Mouse (Mus musculus) G1E (cell line): ENCODE data around the gene Elob. TPM values are rescaled to one million over a fixed set of nuclear protein-coding genes. Genes with fewer than 3 reads are reported as not detected.

Experiments
- ATAC-seq: 2 replicates; pipeline ENCODE4 v1.8.0; 2016; ENCODE audit warnings: mild to moderate bottlenecking; ENCODE audit not compliant: insufficient number of reproducible peaks, poor library complexity, low FRiP score, severe bottlenecking; ENCODE audit errors: extremely low read depth
- DNase-seq: peaks from one replicate; pipeline ENCODE4 v3.0.0; 2012; ENCODE audit warnings: low spot score
- H3K27me3 ChIP-seq: 2 replicates; pipeline ENCODE4 v1.6.1; 2012; ENCODE audit warnings: mild to moderate bottlenecking, low read length, inconsistent platforms; ENCODE audit not compliant: insufficient read depth
- H3K36me3 ChIP-seq: replicated peaks from 2 replicates; pipeline ENCODE3; 2012; ENCODE audit warnings: mild to moderate bottlenecking, inconsistent platforms
- H3K4me1 ChIP-seq: 2 replicates; pipeline ENCODE4 v1.6.1; 2012; ENCODE audit warnings: low read depth, low read length, inconsistent platforms, mixed read lengths; ENCODE audit not compliant: insufficient read depth
- H3K4me3 ChIP-seq: 2 replicates; pipeline ENCODE4 v1.5.1; 2012; ENCODE audit warnings: low read depth, mild to moderate bottlenecking, inconsistent platforms, low read length, moderate library complexity, mixed read lengths
- H3K9me3 ChIP-seq: replicated peaks from 2 replicates; pipeline ENCODE4 v1.6.1; 2012; ENCODE audit warnings: inconsistent platforms
- CTCF ChIP-seq: IDR thresholded peaks from 2 replicates; pipeline ENCODE4 v1.5.1; 2012; ENCODE audit warnings: low read depth, low read length, inconsistent platforms, mixed read lengths
- GATA1 ChIP-seq: IDR thresholded peaks from 2 replicates; pipeline ENCODE4 v1.6.1; 2012; ENCODE audit warnings: borderline replicate concordance, low read length, inconsistent platforms, mixed read lengths
- GATA2 ChIP-seq: IDR thresholded peaks from 2 replicates; pipeline ENCODE4 v1.6.1; 2012; ENCODE audit warnings: low read depth, low read length, inconsistent platforms, borderline replicate concordance
- POLR2AphosphoS5 ChIP-seq: IDR thresholded peaks from 2 replicates; pipeline ENCODE4 v1.6.1; 2012; ENCODE audit warnings: low read depth, low read length, inconsistent platforms; ENCODE audit not compliant: insufficient replicate concordance
- TAL1 ChIP-seq: conservative IDR thresholded peaks from 2 replicates; pipeline ENCODE4 v1.6.1; 2012; ENCODE audit warnings: low read depth, low read length, inconsistent platforms, mixed read lengths
- polyA plus RNA-seq: library from polyadenylated mRNA; stranded (reverse); fragments of >175 nt; gene quantifications from 2 replicates; pipeline ENCODE4 v1.2.3, GENCODE M21; 2012
- total RNA-seq, 2 experiments: library from RNA; stranded (forward) in 1 of 2; stranded (reverse) in 1 of 2; fragments of 200-1000 nt in 1 of 2; fragments of >200 nt in 1 of 2; fragmentation: Nextera tagmentation in 1 of 2; gene quantifications; 2 replicates each; pipeline ENCODE4 v1.2.3; 2014 to 2017

The Elob gene
- total and polyA plus RNA-seq, 3 experiments: 171 to 984 (median 468) TPM

GRCm38 (mm10) chr17:23819235-23819634 is 9.7 kb downstream of the Elob start:
- no peak overlapping the region; the same call in 1 of the 2 replicates for H3K4me3 ChIP-seq
- H3K9me3 ChIP-seq: peaks cover 59% of the 10 kb centered on the region
- no peak for DNase-seq
- H3K4me1 ChIP-seq: peaks cover 46% of the 10 kb centered on the region
- peaks cover 3% of the 10 kb centered on the region; the same call in 1 of the 2 replicates for H3K27me3 ChIP-seq
- TF ChIP-seq TAL1 (no peak), GATA1 (no peak), POLR2AphosphoS5 (no peak), CTCF (no peak)
- no peak for ATAC-seq
- peaks cover 100% of the 10 kb centered on the region for H3K36me3 ChIP-seq

DNA sequence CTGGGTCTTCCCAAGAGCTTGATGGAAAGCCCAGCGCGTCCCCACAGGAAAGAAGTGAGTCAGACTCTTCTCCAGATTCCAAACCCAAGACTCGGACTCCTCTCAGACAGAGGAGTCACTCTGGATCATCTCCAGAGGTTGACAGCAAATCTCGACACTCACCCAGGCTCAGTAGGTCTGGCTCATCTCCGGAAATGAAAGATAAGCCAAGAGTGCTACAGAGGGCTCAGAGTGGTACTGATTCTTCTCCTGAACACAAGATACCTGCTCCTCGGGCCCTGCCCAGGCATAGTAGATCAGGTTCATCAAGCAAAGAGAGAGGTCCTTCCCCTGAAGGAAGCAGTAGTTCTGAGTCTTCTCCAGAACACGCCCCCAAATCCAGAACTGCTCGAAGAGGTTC is 10.4 kb downstream of the Elob start:
- DNase-seq: no peak
- no peak overlapping the region for H3K4me3 ChIP-seq
- TF ChIP-seq CTCF: no peak
- no peak for TF ChIP-seq GATA2
- no peak for TF ChIP-seq POLR2AphosphoS5
- no peak for TF ChIP-seq GATA1
- no peak for TF ChIP-seq TAL1
- H3K4me1 ChIP-seq: peaks cover 42% of the 10 kb centered on the region
- peaks cover 59% of the 10 kb centered on the region for H3K9me3 ChIP-seq
- peaks cover 3% of the 10 kb centered on the region; the same call in 1 of the 2 replicates for H3K27me3 ChIP-seq
- no peak for ATAC-seq
- peaks cover 100% of the 10 kb centered on the region for H3K36me3 ChIP-seq

- H3K36me3 ChIP-seq: peaks cover 98% of the 10 kb centered on the region
- H3K4me1 ChIP-seq: peaks cover 15% of the 10 kb centered on the region
- no peak overlapping the region; the same call in 1 of the 2 replicates for H3K4me3 ChIP-seq
- no peak for DNase-seq
- H3K9me3 ChIP-seq: peaks cover 55% of the 10 kb centered on the region
- TF ChIP-seq GATA1 (no peak), TAL1 (no peak), CTCF (no peak), GATA2 (no peak), POLR2AphosphoS5 (no peak)
- no peak for ATAC-seq
- peaks cover 3% of the 10 kb centered on the region; the same call in 1 of the 2 replicates for H3K27me3 ChIP-seq
Measured at GRCm38 (mm10) chr17:23815641-23816040, 13.3 kb downstream of the Elob start.

DNA sequence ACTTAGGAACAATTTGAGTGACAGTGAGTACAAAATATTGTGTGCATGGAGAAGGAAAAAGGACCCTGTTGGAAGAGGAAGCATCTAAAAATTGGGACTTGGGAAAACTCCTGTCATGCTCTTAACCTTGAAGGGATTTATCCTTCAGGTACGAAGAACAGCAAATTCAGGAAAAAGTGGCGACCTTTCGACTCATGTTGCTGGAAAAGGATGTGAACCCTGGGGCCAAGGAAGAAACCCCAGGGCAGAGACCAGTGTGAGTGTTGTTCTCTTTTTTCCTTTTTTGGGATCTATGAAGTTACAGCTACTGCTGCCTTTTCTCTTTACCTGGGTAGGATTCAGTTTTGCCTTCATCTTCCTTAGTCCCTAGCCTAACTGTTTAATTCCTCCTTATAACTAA is 21.0 kb downstream of the Elob start:
- DNase-seq: no peak
- no peak for ATAC-seq
- H3K4me3 ChIP-seq: no peak overlapping the region
- peaks cover 19% of the 10 kb centered on the region for H3K4me1 ChIP-seq
- H3K36me3 ChIP-seq: peaks cover 68% of the 10 kb centered on the region
- no peaks in the 10 kb centered on the region for H3K27me3 ChIP-seq
- TF ChIP-seq GATA1 (no peak), GATA2 (no peak), POLR2AphosphoS5 (no peak), CTCF (no peak), TAL1 (no peak)
- H3K9me3 ChIP-seq: no peaks in the 10 kb centered on the region

GRCm38 (mm10) chr17:23806867-23807266 is 22.1 kb downstream of the Elob start:
- peaks cover 23% of the 10 kb centered on the region for H3K4me1 ChIP-seq
- peaks cover 57% of the 10 kb centered on the region for H3K36me3 ChIP-seq
- ATAC-seq: no peak

DNA sequence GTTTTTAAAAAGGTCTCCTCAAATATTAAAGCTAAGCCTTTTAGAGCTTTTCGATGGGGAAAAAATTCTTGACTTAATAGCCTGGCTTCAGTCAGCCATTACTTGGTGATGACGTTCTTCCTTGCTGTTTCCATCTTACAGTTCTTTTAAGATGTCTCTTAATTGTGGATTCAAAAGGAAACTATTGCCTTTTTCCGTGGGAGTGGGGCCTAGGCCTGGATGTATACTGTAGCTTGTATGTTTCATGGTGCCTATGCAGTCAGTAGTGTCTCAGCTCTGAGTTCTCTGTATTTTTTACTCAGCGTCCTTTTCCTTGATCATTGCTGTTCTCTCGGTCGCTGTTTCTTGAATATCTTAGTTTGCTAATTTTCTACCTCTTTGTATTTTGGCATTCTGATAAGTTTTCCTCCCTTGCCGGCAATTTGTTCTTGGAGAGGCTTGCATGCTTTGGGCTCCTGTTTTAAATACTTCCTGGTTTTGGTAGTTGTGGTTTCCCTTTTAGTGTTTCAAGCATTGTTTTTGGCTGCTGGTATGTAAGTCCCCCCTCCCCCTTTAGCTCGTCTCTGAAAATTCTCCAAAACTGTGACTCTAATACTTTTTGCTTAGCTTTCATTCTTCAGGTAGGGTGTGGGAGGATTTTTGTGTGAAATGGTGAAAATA is 24.4 kb downstream of the Elob start:
- Histone ChIP-seq H3K36me3 (peaks cover 35% of the 10 kb centered on the region), H3K27me3 (no peaks in the 10 kb centered on the region), H3K4me3 (peak overlapping the region; percentile 87), H3K9me3 (no peaks in the 10 kb centered on the region), H3K4me1 (peaks cover 27% of the 10 kb centered on the region)
- ATAC-seq: no peak
- no peak for TF ChIP-seq TAL1
- no peak for TF ChIP-seq CTCF
- TF ChIP-seq GATA1: no peak
- TF ChIP-seq GATA2: no peak
- TF ChIP-seq POLR2AphosphoS5: no peak
- DNase-seq: no peak

More at GRCm38 (mm10) chr17:23806867-23807266, 22.1 kb downstream of the Elob start:
- no peak for DNase-seq
- Histone ChIP-seq H3K4me3 (peak overlapping the region; percentile 60; the same call in 1 of the 2 replicates), H3K9me3 (no peaks in the 10 kb centered on the region), H3K27me3 (no peaks in the 10 kb centered on the region)
- no peak for TF ChIP-seq GATA2
- TF ChIP-seq CTCF: no peak
- TF ChIP-seq POLR2AphosphoS5: no peak
- no peak for TF ChIP-seq TAL1
- no peak for TF ChIP-seq GATA1
